Mouse (Mus musculus): ENCODE measurements at regions not wholly inside any gene's neighbourhood (a gene's known extent, or its start where the extent isn't known, plus 50 kb on each side); places are given as distances from the start of the nearest gene placed in this dataset.
A peak's percentile ranks its signal among the peaks of the same experiment; 100 is the strongest.

DNA sequence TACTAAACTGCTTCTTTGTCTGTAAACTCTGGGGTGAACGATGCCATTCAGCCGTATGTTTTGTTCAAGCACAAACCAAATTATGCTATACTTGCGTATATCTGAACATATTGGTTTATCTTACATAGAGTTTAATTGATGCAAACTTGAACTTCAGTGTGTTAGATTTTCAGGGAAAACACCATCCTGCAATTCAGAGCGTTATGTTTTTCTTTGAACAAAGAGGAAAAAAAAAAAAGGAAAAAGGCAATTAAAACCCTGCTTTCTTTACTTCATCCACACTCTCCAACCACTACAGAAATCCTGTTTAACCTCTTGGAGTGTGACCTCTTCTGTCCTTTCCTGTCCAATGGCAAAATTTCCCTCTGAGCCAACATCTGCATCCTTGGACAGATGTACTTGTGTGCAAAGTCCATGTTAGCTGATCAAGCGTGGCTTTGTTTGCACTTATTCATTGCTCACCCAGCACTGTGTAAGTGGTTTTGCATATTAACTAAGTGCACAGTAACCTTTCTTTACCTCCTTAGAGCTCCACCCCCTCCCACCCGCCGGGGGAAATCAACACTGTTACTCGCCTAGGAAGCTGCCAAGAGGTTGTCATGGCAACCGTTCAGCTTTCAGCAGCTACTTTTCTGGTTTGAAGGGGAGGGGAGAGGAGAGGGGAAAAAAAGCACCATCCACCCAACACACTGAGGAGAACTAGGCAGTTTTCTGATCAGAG is 174.4 kb upstream of the Klf12 start:
- peak; percentile 39 for DNase-seq (ENCODE audit: low spot score)

DNA sequence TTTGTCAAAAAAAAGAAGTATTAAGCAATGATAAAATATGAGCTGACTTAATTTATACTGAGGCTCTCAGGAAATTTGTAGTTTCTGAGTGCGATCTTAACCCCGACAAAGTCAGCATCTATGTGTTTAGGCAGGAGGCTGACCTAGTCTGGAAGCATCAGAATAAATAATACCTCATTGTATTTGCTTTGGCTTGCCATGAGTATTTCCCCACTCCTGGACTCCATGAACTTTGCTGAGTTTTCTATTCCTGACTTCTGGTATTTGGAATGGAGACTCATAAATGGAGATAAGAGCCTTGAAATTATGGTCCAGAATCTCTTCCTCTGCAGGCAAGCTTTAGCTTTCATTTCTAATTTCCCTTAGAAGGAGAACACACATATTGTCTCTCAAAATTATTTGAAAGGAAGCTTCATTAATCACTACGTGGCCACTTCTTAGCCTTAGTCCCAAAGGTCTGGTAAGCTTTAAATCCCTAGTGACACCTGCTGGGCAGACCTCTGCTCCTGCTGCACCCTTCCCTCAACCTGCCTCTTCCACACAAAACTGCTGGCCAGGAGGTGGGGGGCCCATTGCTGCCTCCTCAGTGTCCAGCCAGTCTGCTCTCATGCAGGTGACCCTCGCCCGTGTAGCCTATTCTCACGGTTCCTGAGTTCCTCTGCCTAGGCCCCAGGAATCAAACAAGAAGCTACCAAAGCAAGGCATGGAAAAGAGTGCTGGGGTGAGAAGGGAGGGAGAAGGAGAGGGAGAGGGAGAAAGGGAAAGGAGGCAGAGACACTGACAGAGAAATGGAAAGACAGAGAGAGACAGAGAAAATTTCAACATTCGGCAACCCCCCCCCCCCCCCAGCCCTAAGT is 173.6 kb upstream of the Klf12 start:
- no peak for DNase-seq (ENCODE audit: low spot score)

GRCm38 (mm10) chr14:100446130-100446529 is 161.7 kb upstream of the Klf12 start:
- DNase-seq (ENCODE audit: low spot score) = no peak

- no peak for DNase-seq (ENCODE audit: low spot score)
Measured at GRCm38 (mm10) chr14:100444848-100445247, 160.4 kb upstream of the Klf12 start.

GRCm38 (mm10) chr14:100444099-100444498 is 159.6 kb upstream of the Klf12 start:
- DNase-seq (ENCODE audit: low spot score) = no peak

- DNase-seq (ENCODE audit: low spot score) = no peak
Measured at GRCm38 (mm10) chr14:100437552-100437951, 153.1 kb upstream of the Klf12 start.

DNA sequence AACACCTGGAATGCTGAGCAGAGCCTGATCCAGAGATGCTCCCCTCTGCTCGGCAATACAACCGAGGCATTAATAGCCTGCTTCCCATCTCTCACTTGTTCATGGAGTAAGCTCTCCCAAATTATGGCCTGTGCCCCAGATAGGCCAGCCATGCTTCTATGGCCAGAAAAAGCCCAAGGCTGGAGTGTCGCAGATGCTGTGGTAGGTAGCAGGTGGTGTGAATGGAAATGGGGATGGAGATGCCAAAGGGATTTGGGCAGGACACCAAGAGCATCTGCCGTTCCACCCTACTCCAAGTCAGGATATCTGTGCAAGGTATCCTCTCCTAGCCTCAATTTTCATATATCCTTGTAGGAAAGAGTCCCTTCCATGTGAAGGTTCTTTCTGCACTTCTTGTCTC is 145.2 kb upstream of the Klf12 start:
- DNase-seq (ENCODE audit: low spot score) = no peak

DNA sequence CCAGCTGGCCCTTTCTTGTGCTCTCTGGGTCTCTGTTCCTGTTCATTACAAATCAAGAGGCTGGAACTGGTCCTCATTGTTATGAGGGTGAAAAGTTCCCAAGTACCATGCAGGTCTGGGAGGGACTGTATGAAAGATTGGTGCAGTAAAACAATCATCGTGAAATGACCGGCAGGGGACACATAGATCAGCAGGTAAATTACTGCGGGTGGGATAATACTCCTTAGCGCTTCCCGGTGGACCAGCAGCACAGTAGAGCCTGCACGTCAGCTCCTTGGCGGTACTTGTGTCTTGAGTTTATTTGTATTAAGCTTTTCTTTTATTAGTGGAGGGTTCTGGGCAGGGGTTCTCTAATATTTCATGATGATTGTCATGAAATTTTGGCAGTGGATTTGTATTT is 141.9 kb upstream of the Klf12 start:
- DNase-seq (ENCODE audit: low spot score) = no peak

- DNase-seq (ENCODE audit: low spot score) = no peak
Measured at GRCm38 (mm10) chr14:100423790-100424189, 139.3 kb upstream of the Klf12 start.

GRCm38 (mm10) chr14:100421666-100422065 is 137.2 kb upstream of the Klf12 start:
- no peak for DNase-seq (ENCODE audit: low spot score)

GRCm38 (mm10) chr14:100415099-100415498 is 130.6 kb upstream of the Klf12 start:
- DNase-seq (ENCODE audit: low spot score) = no peak

DNA sequence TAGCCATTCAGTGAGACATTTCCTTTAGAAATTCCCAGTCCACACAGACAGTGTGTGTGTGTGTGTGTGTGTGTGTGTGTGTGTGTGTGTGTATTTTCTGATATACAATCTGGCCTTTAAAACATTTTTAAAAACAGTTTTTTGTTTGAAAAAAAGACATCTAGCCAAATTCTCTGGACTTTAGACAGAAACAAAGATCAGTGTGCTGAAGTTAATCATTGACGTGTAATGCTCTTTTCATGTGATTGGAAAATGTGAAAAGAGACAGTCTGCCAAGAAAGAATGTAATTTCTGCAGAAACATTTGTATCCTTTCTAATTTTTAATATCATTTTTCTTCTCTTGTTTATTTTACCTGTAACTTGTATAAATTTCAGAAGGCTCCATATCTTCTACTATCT is 127.7 kb upstream of the Klf12 start:
- no peak for DNase-seq (ENCODE audit: low spot score)

- no peak for DNase-seq (ENCODE audit: low spot score)
Measured at GRCm38 (mm10) chr14:100397191-100397590, 112.7 kb upstream of the Klf12 start.

- no peak for DNase-seq (ENCODE audit: low spot score)
Measured at GRCm38 (mm10) chr14:100375218-100375983, 90.9 kb upstream of the Klf12 start.

GRCm38 (mm10) chr14:100374494-100375217 is 90.2 kb upstream of the Klf12 start:
- DNase-seq (ENCODE audit: low spot score) = no peak

GRCm38 (mm10) chr14:100366234-100366864 is 81.9 kb upstream of the Klf12 start:
- DNase-seq (ENCODE audit: low spot score) = no peak

DNA sequence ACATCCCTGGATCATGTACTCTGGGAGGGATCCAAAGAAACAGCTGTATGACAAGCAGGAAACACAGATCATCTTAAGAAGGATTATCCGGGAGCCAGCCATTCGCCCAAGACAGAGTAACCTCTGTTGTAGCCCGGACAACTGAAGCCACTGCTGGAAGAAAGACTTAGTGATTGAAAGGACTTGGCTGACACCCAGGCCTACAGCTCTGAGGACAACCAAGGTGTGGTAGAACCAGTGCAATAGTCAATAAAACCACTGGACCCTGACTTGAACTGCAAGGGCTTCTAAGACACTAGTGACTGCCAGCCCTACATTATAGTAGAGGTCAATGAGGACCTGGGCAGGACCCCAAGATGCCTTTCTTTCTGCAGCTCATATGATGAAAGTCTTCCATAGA is 78.3 kb upstream of the Klf12 start:
- no peak for DNase-seq (ENCODE audit: low spot score)

GRCm38 (mm10) chr14:100361346-100362029 is 77.0 kb upstream of the Klf12 start:
- no peak for DNase-seq (ENCODE audit: low spot score)

- peak; percentile 15 for DNase-seq (ENCODE audit: low spot score)
Measured at GRCm38 (mm10) chr14:100359881-100360280, 75.4 kb upstream of the Klf12 start.

DNA sequence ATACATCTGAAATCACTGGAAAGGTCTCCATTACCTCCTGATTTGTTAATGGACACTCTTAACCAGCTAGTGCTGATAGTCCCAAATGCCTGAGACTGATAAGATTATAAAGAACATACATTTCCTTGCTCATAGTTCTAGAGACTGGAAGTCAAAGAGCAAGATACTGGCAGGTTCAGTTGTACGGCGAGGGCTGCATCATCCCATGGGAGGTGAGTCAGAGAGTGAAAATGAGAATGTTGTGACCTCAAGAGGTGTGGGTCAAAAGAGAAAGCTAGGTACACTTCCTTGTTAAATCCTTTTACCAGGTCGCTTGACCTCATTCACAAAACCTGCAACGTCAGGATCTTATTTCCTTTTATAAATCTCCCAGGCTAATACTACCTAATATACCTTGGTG is 72.7 kb upstream of the Klf12 start:
- no peak for DNase-seq (ENCODE audit: low spot score)

GRCm38 (mm10) chr14:100353508-100353907 is 69.0 kb upstream of the Klf12 start:
- no peak for DNase-seq (ENCODE audit: low spot score)
